Mouse (Mus musculus): ENCODE data around the gene Tmem119.

DNA sequence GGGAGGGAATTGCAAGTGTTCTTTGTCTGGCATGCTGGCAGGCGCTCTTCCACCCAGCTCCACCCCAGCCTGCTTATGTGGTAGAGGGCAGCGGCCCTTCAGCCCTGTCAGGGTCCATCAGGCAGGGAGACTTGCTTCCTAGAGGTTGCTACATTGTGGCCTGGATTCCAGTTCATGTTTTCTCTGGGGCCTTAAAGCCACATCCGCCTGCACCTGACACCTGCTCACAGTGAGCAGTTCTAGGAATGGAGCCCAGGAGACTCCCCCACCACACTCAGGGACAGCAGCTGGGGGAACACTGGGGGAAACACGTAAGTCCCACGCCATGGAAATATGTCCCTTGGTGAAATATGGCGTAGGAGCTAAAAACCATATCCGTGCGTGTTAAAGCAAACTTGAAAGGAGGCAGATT lies 32.2 kb upstream of the Tmem119 start, which contains the start of gene Selplg:
- TF ChIP-seq CTCF (IDR thresholded peaks at IDR 0.05; ENCODE audit: insufficient read depth, low read depth, low read length) (no peak), POLR2A (IDR thresholded peaks at IDR 0.05; ENCODE audit: insufficient read depth, low read depth, low read length) (no peak)
